Comparison of ENCODE assay signal across 8 mouse cellular contexts in genomic region chr16:3122861-3123477, GRCm38 (mm10).
DNase-seq lines count a peak whose midpoint lies in the region; ATAC-seq and TF ChIP-seq lines count a peak whose summit lies in the region.
"Not testable (repeated sequence)": the region's sequence is repeated elsewhere in the genome, so short reads cannot be mapped to it uniquely, and the experiment has no call there.

No protein-coding gene starts in this region.

- H3K4me1 ChIP-seq in hindbrain, embryonic 14.5 days (replicated peaks; ENCODE audit: control insufficient read depth, insufficient read depth, low read length); lung, embryonic 15.5 days: not testable (repeated sequence)

- peak; percentile 91 for DNase-seq in Patski (ENCODE audit: low read depth, low spot score)
- DNase-seq in cerebellum, postnatal 10 days: peak; percentile 18 to 19
- DNase-seq in gastrocnemius, adult 18-20 months (ENCODE audit: low spot score): peak; percentile 45
- peak; percentile 20 for DNase-seq in hindbrain, embryonic 14.5 days (ENCODE audit: low spot score)
- peak; percentile 10 to 15 for DNase-seq in layer of hippocampus, postnatal 10 days (ENCODE audit: low spot score in 2 of 2)
- DNase-seq in retina, adult 2 months (ENCODE audit: low read depth, low spot score): peak; percentile 22
- DNase-seq in yolk sac, embryonic 10.5 days (ENCODE audit: low spot score): peak; percentile 47

- peak; percentile 77 for TF ChIP-seq CTCF in Patski (IDR thresholded peaks at IDR 0.05)

- CTCF ChIA-PET in Patski (lab: Charles Lee): not testable (repeated sequence)

- not testable (repeated sequence) for H3K27me3 ChIP-seq in Patski; hindbrain, embryonic 14.5 days (ENCODE audit: control insufficient read depth, insufficient read depth, low read length); lung, embryonic 15.5 days

- H3K9ac ChIP-seq in hindbrain, embryonic 14.5 days; lung, embryonic 15.5 days: not testable (repeated sequence)

- H3K36me3 ChIP-seq in hindbrain, embryonic 14.5 days (replicated peaks; ENCODE audit: control insufficient read depth, insufficient read depth); lung, embryonic 15.5 days: not testable (repeated sequence)

- ATAC-seq in Patski: peak; percentile 95
- ATAC-seq in hindbrain, embryonic 14.5 days (ENCODE audit: low FRiP score): peak; percentile 64; the same call in 1 of the 2 replicates
- ATAC-seq in lung, embryonic 15.5 days (ENCODE audit: borderline replicate concordance, extremely low read depth, low FRiP score, low TSS enrichment): peak; percentile 71

- 66% methylated on average over 8 of the region's 8 CpGs for WGBS in hindbrain, embryonic 14.5 days
- 62% methylated on average over 8 of the region's 8 CpGs for WGBS in lung, embryonic 15.5 days

- not testable (repeated sequence) for H3K27ac ChIP-seq in hindbrain, embryonic 14.5 days; lung, embryonic 15.5 days

- POLR2A ChIA-PET in Patski (lab: Charles Lee): not testable (repeated sequence)

- H3K4me3 ChIP-seq in hindbrain, embryonic 14.5 days (replicated peaks; ENCODE audit: low read length); lung, embryonic 15.5 days: not testable (repeated sequence)

- not testable (repeated sequence) for H3K4me2 ChIP-seq in hindbrain, embryonic 14.5 days (replicated peaks); lung, embryonic 15.5 days

- in situ Hi-C loops in Patski (cut with MboI; ENCODE audit: low pct_unique_long_range_greater_than_20kb): not testable (repeated sequence)

- H3K9me3 ChIP-seq in hindbrain, embryonic 14.5 days (ENCODE audit: control insufficient read depth, low read length): peaks cover 10% of the 10 kb centered on the region
- not testable (repeated sequence) for H3K9me3 ChIP-seq in lung, embryonic 15.5 days

Comparison
In these comparisons a context has a peak if more than half of its experiments do, and no peak if none do; other contexts are left out.
1. DNase-seq: peak in every context shown above with its lines; median percentile 91 in Patski; 47 in yolk sac, embryonic 10.5 days; 45 in gastrocnemius, adult 18-20 months; 22 in retina, adult 2 months; 20 in hindbrain, embryonic 14.5 days; 18 in cerebellum, postnatal 10 days; 12 in layer of hippocampus, postnatal 10 days.